Mouse (Mus musculus) MEL (cell line): Measurements from ENCODE around the gene Zfp697. TPM values are rescaled to one million over a fixed set of nuclear protein-coding genes. Genes with fewer than 3 reads are reported as not detected.
"Not testable (repeated sequence)": the region's sequence is repeated elsewhere in the genome, so short reads cannot be mapped to it uniquely, and the experiment has no call there.

ENCODE experiments used
- DNase-seq: peaks from one replicate; pipeline ENCODE4 v3.0.0; 2011; ENCODE audit warnings: low read depth, low spot score
- H3K27ac ChIP-seq: 2 replicates; pipeline ENCODE4 v1.5.1; 2012; ENCODE audit warnings: low read depth, mild to moderate bottlenecking, control low read depth, low read length, moderate library complexity; ENCODE audit not compliant: control insufficient read depth
- H3K27me3 ChIP-seq, 2 experiments: fragments of 150-350 bp in 1 of 2; sonication (generic) in 1 of 2; 2 replicates each; pipeline ENCODE4 v1.6.1; 2012; ENCODE audit warnings: low read length in 2 of 2, mild to moderate bottlenecking in 2 of 2, improper control_type of control experiment in 1 of 2, moderate library complexity in 1 of 2; ENCODE audit not compliant: insufficient read depth in 2 of 2, control insufficient read depth in 1 of 2
- H3K36me3 ChIP-seq, 2 experiments: 2 replicates each; pipeline ENCODE4 v1.6.1; 2012 to 2014; ENCODE audit warnings: low read length in 2 of 2, improper control_type of control experiment in 1 of 2, inconsistent platforms in 1 of 2, mild to moderate bottlenecking in 1 of 2; ENCODE audit not compliant: insufficient read depth in 2 of 2, control insufficient read depth in 1 of 2
- H3K4me1 ChIP-seq, 2 experiments: fragments of 150-350 bp in 1 of 2; sonication (generic) in 1 of 2; 2 replicates each; pipeline ENCODE4 v1.6.1; 2012; ENCODE audit warnings: low read length in 2 of 2, improper control_type of control experiment in 1 of 2, mild to moderate bottlenecking in 1 of 2; ENCODE audit not compliant: insufficient read depth in 2 of 2, control insufficient read depth in 1 of 2
- H3K4me3 ChIP-seq, 2 experiments: fragments of 150-350 bp in 1 of 2; sonication (generic) in 1 of 2; 2 replicates each; pipeline ENCODE4 v1.5.1; 2012; ENCODE audit warnings: low read depth in 2 of 2, low read length in 2 of 2, mild to moderate bottlenecking in 2 of 2, moderate library complexity in 2 of 2, control low read depth in 1 of 2, improper control_type of control experiment in 1 of 2; ENCODE audit not compliant: control insufficient read depth in 1 of 2, insufficient read depth in 1 of 2
- H3K79me2 ChIP-seq: 2 replicates; pipeline ENCODE4 v1.6.1; 2012; ENCODE audit warnings: mild to moderate bottlenecking, low read length, moderate library complexity; ENCODE audit not compliant: control insufficient read depth, poor library complexity, insufficient read depth
- H3K9ac ChIP-seq: 2 replicates; pipeline ENCODE4 v1.6.1; 2012; ENCODE audit warnings: low read depth, mild to moderate bottlenecking, control low read depth, low read length, moderate library complexity; ENCODE audit not compliant: control insufficient read depth, poor library complexity, severe bottlenecking
- H3K9me3 ChIP-seq: fragments of 150-350 bp; sonication (generic); replicated peaks from 2 replicates; pipeline ENCODE4 v1.6.1; 2012; ENCODE audit warnings: mild to moderate bottlenecking, low read length, improper control_type of control experiment, moderate library complexity; ENCODE audit not compliant: insufficient read depth
- polyA plus RNA-seq, 2 experiments: library from polyadenylated mRNA; stranded (reverse) in 1 of 2; unstranded in 1 of 2; fragments of >175 nt in 1 of 2; fragments of >200 nt in 1 of 2; gene quantifications; 2 replicates each; pipeline versions ENCODE4 v1.2.1 to v1.2.4; 2012; ENCODE audit warnings: low replicate concordance in 2 of 2, low read depth in 1 of 2; ENCODE audit not compliant: insufficient read length in 2 of 2, insufficient read depth in 1 of 2, missing spikeins in 1 of 2
- total RNA-seq: library from RNA; depleted of rRNA; stranded (reverse); fragments of 300-350 nt; gene quantifications from 2 replicates; pipeline ENCODE4 v1.2.3, GENCODE M21; 2012

Zfp697 gene
- total and polyA plus RNA-seq, 3 experiments, result 0.04 TPM; not detected in 2

GRCm38 (mm10) chr3:98507229-98507628 lies 125.0 kb downstream of the Zfp697 start:
- H3K9me3 ChIP-seq, H3K36me3 ChIP-seq, H3K9ac ChIP-seq, H3K4me1 ChIP-seq, H3K4me3 ChIP-seq, H3K27ac ChIP-seq, H3K27me3 ChIP-seq, DNase-seq, H3K79me2 ChIP-seq: not testable (repeated sequence)

DNA sequence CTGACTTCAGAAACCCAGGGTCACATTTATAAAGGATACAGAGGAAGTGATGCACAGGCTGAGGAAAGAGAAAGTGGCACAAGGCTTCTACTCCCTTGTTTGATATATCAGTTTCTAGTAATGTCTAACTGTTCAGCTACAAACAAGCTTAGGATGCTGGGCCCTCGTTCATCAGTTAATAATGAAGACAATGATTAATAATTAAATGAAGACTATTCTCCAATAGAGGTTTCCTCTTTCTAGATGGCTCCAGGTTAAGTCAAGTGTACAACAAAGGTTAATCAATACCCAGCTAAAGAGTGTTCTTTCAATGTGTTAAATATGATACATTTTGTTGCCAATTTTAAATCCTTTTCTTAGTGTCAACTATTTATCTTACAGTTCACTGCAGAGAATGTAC lies 128.2 kb downstream of the Zfp697 start, which contains the start of gene Hsd3b4:
TSS of gene Hsd3b4 (minus strand) at position 101 of the 400 bp plus-strand sequence.
- H3K27ac ChIP-seq, H3K79me2 ChIP-seq, H3K4me1 ChIP-seq, H3K36me3 ChIP-seq, H3K9me3 ChIP-seq, H3K9ac ChIP-seq, H3K4me3 ChIP-seq, DNase-seq, H3K27me3 ChIP-seq: not testable (repeated sequence)

GRCm38 (mm10) chr3:98522779-98523178 lies 140.5 kb downstream of the Zfp697 start:
- H3K9ac ChIP-seq, H3K27me3 ChIP-seq, H3K4me1 ChIP-seq, H3K79me2 ChIP-seq, H3K9me3 ChIP-seq, H3K36me3 ChIP-seq, H3K4me3 ChIP-seq, H3K27ac ChIP-seq, DNase-seq: not testable (repeated sequence)

GRCm38 (mm10) chr3:98524552-98524951 lies 142.3 kb downstream of the Zfp697 start:
- not testable (repeated sequence) for H3K9ac ChIP-seq, H3K79me2 ChIP-seq, H3K4me3 ChIP-seq, H3K27ac ChIP-seq, H3K4me1 ChIP-seq, H3K36me3 ChIP-seq, H3K27me3 ChIP-seq, DNase-seq, H3K9me3 ChIP-seq

GRCm38 (mm10) chr3:98524978-98525377 lies 142.7 kb downstream of the Zfp697 start:
- H3K36me3 ChIP-seq, H3K4me3 ChIP-seq, DNase-seq, H3K27ac ChIP-seq, H3K79me2 ChIP-seq, H3K9me3 ChIP-seq, H3K9ac ChIP-seq, H3K27me3 ChIP-seq, H3K4me1 ChIP-seq: not testable (repeated sequence)

- H3K36me3 ChIP-seq, H3K9me3 ChIP-seq, H3K9ac ChIP-seq, DNase-seq, H3K79me2 ChIP-seq, H3K4me3 ChIP-seq, H3K27ac ChIP-seq, H3K27me3 ChIP-seq, H3K4me1 ChIP-seq: not testable (repeated sequence)
Observed at GRCm38 (mm10) chr3:98547641-98548040, 165.4 kb downstream of the Zfp697 start.

- H3K9me3 ChIP-seq, H3K27ac ChIP-seq, DNase-seq, H3K4me1 ChIP-seq, H3K36me3 ChIP-seq, H3K27me3 ChIP-seq, H3K9ac ChIP-seq, H3K4me3 ChIP-seq, H3K79me2 ChIP-seq: not testable (repeated sequence)
Observed at GRCm38 (mm10) chr3:98548495-98548894, 166.2 kb downstream of the Zfp697 start.
